Comparison of ENCODE assay signal across 17 mouse cellular contexts in genomic region chr13:89875499-89875898, GRCm38 (mm10).
"Had no signal": no experiment of that assay in that cellular context is flagged by ENCODE, and none has a peak within 500 bp of the region (broad histone marks: within the 10 kb centered on the region; RNA-seq: fewer than 3 reads in every experiment).

No protein-coding gene starts in this region.

- H3K27me3 ChIP-seq: neural tube, embryonic 12.5 days; neural tube, embryonic 15.5 days had no signal

- H3K36me3 ChIP-seq: neural tube, embryonic 12.5 days; neural tube, embryonic 15.5 days had no signal

- H3K9ac ChIP-seq: neural tube, embryonic 12.5 days; neural tube, embryonic 15.5 days had no signal

- H3K4me2 ChIP-seq: midbrain, embryonic 11.5 days; neural tube, embryonic 12.5 days; neural tube, embryonic 15.5 days had no signal

- H3K27ac ChIP-seq: kidney, postnatal 0 days; layer of hippocampus, adult 2 months; neural tube, embryonic 12.5 days; neural tube, embryonic 15.5 days had no signal

- H3K4me3 ChIP-seq: layer of hippocampus, adult 2 months; neural tube, embryonic 12.5 days; neural tube, embryonic 15.5 days had no signal

- H3K9me3 ChIP-seq: neural tube, embryonic 12.5 days; neural tube, embryonic 15.5 days had no signal

- ATAC-seq: inflammation-experienced regulatory T-cells, adult 6 months; intestine, embryonic 16.5 days had no signal

- DNase-seq: kidney, adult 18-20 months; kidney, adult 9 months; kidney, postnatal 25 days; layer of hippocampus, adult 9-11 months; lung, adult 18-20 months; lung, postnatal 14 days; lung, postnatal 4 days; midbrain, embryonic 14.5 days; thymus, adult 18-20 months; thymus, postnatal 36 days had no signal
